Mouse (Mus musculus): ENCODE measurements at regions not wholly inside any gene's neighbourhood (a gene's known extent, or its start where the extent isn't known, plus 50 kb on each side); places are given as distances from the start of the nearest gene placed in this dataset.

DNA sequence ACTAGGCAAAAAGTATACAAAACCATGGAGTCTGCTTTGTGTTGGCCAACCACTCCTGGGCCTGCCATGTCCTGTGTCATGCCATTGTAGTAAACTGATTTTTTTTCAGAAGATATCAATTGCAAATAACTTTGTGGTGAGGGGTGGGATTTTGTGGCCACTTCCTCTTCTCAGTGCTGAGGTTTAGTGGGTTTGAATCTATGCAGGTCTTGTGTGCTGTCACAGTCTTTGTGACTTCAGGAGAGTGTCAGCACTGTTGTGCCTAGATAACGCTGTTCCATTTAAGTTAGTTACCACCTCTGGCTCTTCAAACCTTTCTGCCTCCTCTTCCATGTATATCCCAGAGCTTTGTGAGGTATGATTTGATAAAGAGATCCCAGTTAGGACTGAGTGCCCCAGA, 216.3 kb upstream of the Lcorl start:
- no peak for TF ChIP-seq CTCF (IDR thresholded peaks at IDR 0.05; ENCODE audit: extremely low read depth, insufficient read length, insufficient replicate concordance, low read depth, low read length)
- no peak for TF ChIP-seq POLR2A (IDR thresholded peaks at IDR 0.05; ENCODE audit: low read depth, low read length)

Measured in small intestine, adult 2 months (tissue).